Mouse (Mus musculus) hindbrain, embryonic 11.5 days (tissue): ENCODE measurements around the gene Hecw2. TPM values are rescaled to one million over a fixed set of nuclear protein-coding genes. Genes with fewer than 3 reads are reported as not detected.

ENCODE experiments used
- ATAC-seq: fragments of 200-750 bp; cut with Nextera tagmentation; 2 replicates; pipeline ENCODE4 v1.8.0; 2017; ENCODE audit warnings: mild to moderate bottlenecking, moderate TSS enrichment, moderate library complexity; ENCODE audit not compliant: low FRiP score
- DNase-seq: peaks from one replicate; pipeline ENCODE4 v3.0.0-alpha.2; 2015; ENCODE audit warnings: low spot score
- H3K27ac ChIP-seq: fragments of 300-500 bp; sonication (generic); 2 replicates; pipeline ENCODE4 v1.5.1; 2014; ENCODE audit warnings: mild to moderate bottlenecking, low read depth, low read length
- H3K27me3 ChIP-seq: fragments of 300-500 bp; sonication (generic); 2 replicates; pipeline ENCODE4 v1.6.1; 2014; ENCODE audit warnings: mild to moderate bottlenecking, low read length, moderate library complexity, mixed read lengths; ENCODE audit not compliant: control insufficient read depth, insufficient read depth
- H3K36me3 ChIP-seq: fragments of 300-500 bp; sonication (generic); 2 replicates; pipeline ENCODE4 v1.6.1; 2014; ENCODE audit warnings: mild to moderate bottlenecking, low read length, moderate library complexity, mixed read lengths; ENCODE audit not compliant: control insufficient read depth, insufficient read depth
- H3K4me1 ChIP-seq: fragments of 300-500 bp; sonication (generic); replicated peaks from 2 replicates; pipeline ENCODE4 v1.6.1; 2014; ENCODE audit warnings: low read length, mixed read lengths; ENCODE audit not compliant: control insufficient read depth, insufficient read depth
- H3K4me2 ChIP-seq: fragments of 300-500 bp; sonication (generic); replicated peaks from 2 replicates; pipeline ENCODE4 v1.6.1; 2014; ENCODE audit warnings: mild to moderate bottlenecking, low read depth, low read length
- H3K4me3 ChIP-seq: fragments of 300-500 bp; sonication (generic); 2 replicates; pipeline ENCODE4 v1.5.1; 2014; ENCODE audit warnings: low read depth, low read length
- H3K9ac ChIP-seq: fragments of 300-500 bp; sonication (generic); 2 replicates; pipeline ENCODE4 v1.6.1; 2014; ENCODE audit warnings: low read depth, low read length
- H3K9me3 ChIP-seq: fragments of 300-500 bp; sonication (generic); 2 replicates; pipeline ENCODE4 v1.6.1; 2016; ENCODE audit warnings: low read length; ENCODE audit not compliant: control insufficient read depth
- WGBS: fragments of 180-500 bp; shearing (Covaris S2); extraction: QIAGEN DNeasy Blood & Tissue Kit; methylation state at CpG from one replicate; pipeline ENCODE4 v1.1.7; 2014; 5-methylcytosine and 5-hydroxymethylcytosine counted together
- polyA plus RNA-seq: library from polyadenylated mRNA; unstranded; fragments of >200 nt; fragmentation: Nextera tagmentation; extraction: Ambion mirVana; gene quantifications from 2 replicates; pipeline ENCODE4 v1.2.1, GENCODE M21; 2014

Gene Hecw2
- polyA plus RNA-seq, 1 experiment from 2014 or later: 6.1 TPM

DNA sequence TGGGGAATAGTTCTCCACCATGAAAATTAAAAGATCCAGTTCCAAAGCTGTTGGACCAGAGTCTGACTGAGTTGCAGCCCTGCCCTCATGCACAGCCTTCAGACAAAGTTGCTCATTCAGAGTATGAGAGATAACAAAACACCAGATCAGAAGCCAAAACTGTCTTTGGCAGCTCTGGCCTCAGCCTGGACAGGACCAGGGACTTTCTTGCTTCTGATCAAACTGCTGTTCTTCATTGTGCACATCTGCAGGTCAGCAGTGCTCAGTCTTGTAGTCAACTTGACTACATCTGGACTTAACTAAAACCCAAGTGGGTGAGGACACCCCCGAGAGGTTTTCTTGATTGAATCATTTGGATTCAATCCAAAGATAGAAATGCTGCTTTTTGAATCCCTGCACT is 120.5 kb downstream of the Hecw2 start:
- Histone ChIP-seq H3K4me3 (no peak overlapping the region), H3K9me3 (no peaks in the 10 kb centered on the region), H3K36me3 (no peaks in the 10 kb centered on the region), H3K27me3 (no peaks in the 10 kb centered on the region), H3K4me2 (no peak overlapping the region), H3K4me1 (no peaks in the 10 kb centered on the region), H3K27ac (no peak overlapping the region), H3K9ac (no peak overlapping the region)
- DNase-seq (no peak), ATAC-seq (no peak)
- 72% methylated on average over 1 of the region's 1 CpGs for WGBS

DNA sequence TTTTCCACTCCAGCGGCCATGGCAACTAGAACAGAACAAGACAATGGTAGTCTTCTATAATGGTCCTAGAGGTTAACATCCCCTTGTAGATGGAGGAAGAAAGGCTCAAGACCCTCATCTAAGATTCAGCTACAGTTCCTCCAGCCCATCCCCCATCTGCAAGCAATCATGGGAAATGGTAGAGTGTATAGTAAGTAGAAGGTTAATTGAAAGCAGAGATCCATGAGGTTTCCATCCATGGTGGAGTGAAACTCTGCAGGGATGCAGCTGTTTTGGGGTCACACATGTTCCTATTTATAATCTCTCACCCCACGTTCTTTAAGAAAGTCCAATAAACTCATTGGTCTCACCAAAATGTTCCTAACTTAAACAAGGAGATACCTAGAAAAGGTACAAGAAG is 124.8 kb downstream of the Hecw2 start:
- H3K4me3 ChIP-seq: no peak overlapping the region
- no peak overlapping the region for H3K9ac ChIP-seq
- 79% methylated on average over 2 of the region's 2 CpGs for WGBS
- no peaks in the 10 kb centered on the region for H3K27me3 ChIP-seq
- peak; percentile 12 for DNase-seq
- no peak overlapping the region for H3K27ac ChIP-seq
- no peak overlapping the region for H3K4me2 ChIP-seq
- no peaks in the 10 kb centered on the region for H3K9me3 ChIP-seq
- H3K36me3 ChIP-seq: no peaks in the 10 kb centered on the region
- H3K4me1 ChIP-seq: no peaks in the 10 kb centered on the region
- no peak for ATAC-seq

DNA sequence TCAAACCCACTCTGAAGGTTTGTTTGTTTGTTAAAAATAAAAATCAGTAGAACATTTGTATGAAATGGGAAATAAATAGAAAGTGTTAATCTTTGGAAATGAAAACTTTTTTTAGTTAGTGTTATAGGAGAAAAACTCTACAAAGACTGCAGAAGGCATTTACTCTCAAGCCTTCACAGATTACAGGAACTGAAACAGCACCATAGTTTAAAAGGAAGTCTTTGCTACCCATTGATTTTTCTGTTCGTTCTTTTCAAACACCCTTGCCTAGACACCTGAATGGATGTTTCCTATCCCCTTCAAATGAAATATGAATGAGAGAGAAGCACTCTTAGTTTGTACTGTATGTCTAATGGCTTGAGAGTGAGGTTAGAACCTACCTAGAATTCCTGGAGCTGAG is 126.7 kb downstream of the Hecw2 start:
- H3K4me3 ChIP-seq: no peak overlapping the region
- ATAC-seq (no peak), DNase-seq (no peak)
- H3K9ac ChIP-seq: no peak overlapping the region
- 75% methylated on average over 1 of the region's 1 CpGs for WGBS
- no peak overlapping the region for H3K4me2 ChIP-seq
- no peaks in the 10 kb centered on the region for H3K27me3 ChIP-seq
- H3K36me3 ChIP-seq: no peaks in the 10 kb centered on the region
- H3K9me3 ChIP-seq: no peaks in the 10 kb centered on the region
- H3K27ac ChIP-seq: no peak overlapping the region
- no peaks in the 10 kb centered on the region for H3K4me1 ChIP-seq

- no peaks in the 10 kb centered on the region for H3K27me3 ChIP-seq
- H3K4me3 ChIP-seq: no peak overlapping the region
- WGBS: 80% methylated on average over 1 of the region's 1 CpGs
- no peaks in the 10 kb centered on the region for H3K9me3 ChIP-seq
- DNase-seq (no peak), ATAC-seq (no peak)
- H3K27ac ChIP-seq: no peak overlapping the region
- H3K4me1 ChIP-seq: no peaks in the 10 kb centered on the region
- no peak overlapping the region for H3K9ac ChIP-seq
- no peak overlapping the region for H3K4me2 ChIP-seq
- no peaks in the 10 kb centered on the region for H3K36me3 ChIP-seq
Observed at GRCm38 (mm10) chr1:54065434-54065833, 129.5 kb downstream of the Hecw2 start.

DNA sequence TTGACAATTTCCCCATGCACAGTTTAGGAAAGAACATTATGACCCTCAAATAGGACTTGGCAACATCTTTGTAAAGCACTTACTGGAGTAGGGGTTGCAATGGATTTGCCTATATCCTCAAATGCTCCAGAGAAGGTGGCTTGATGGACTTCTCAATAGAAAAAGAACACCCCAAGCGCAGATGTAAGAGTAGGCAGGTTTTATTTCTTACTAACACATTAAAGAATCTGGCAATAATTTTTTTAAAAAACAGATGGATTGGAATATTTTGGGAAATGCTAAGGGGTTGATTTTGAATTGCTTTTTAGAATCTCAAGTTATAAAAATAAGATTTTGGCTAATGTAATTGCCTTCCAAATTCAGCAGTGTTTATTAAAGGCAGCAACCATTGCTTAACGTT is 133.9 kb downstream of the Hecw2 start:
- Histone ChIP-seq H3K9me3 (no peaks in the 10 kb centered on the region), H3K9ac (no peak overlapping the region), H3K27me3 (no peaks in the 10 kb centered on the region), H3K4me1 (no peaks in the 10 kb centered on the region), H3K4me3 (no peak overlapping the region), H3K27ac (no peak overlapping the region), H3K4me2 (no peak overlapping the region), H3K36me3 (no peaks in the 10 kb centered on the region)
- ATAC-seq (no peak), DNase-seq (no peak)
- 96% methylated on average over 2 of the region's 2 CpGs for WGBS

DNA sequence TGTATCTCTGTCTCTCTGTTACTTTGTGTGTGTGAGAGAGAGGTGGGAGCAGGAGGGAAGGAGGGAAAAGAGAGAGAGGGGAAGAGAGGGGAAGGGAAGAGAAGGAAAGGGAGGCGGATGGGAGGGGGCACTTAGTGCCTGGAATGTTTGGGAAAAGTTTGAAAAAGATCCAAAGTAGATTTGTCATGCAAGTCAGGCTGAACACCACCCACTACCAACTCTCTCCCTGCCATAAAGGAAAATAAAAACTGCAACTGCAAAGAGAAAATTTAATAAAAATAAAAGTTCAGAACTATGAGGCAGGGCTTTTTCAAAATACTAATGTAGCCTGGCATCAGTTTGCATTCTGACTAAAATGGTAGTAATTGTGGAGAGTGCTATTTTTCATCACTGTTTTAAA is 135.2 kb downstream of the Hecw2 start:
- Histone ChIP-seq H3K4me3 (no peak overlapping the region), H3K27me3 (no peaks in the 10 kb centered on the region), H3K4me2 (no peak overlapping the region), H3K4me1 (no peaks in the 10 kb centered on the region), H3K9me3 (no peaks in the 10 kb centered on the region), H3K27ac (no peak overlapping the region), H3K36me3 (no peaks in the 10 kb centered on the region), H3K9ac (no peak overlapping the region)
- 93% methylated on average over 1 of the region's 1 CpGs for WGBS
- DNase-seq: no peak
- ATAC-seq: no peak

GRCm38 (mm10) chr1:54052771-54053170 is 142.2 kb downstream of the Hecw2 start:
- Histone ChIP-seq H3K27ac (no peak overlapping the region), H3K4me3 (no peak overlapping the region), H3K4me2 (no peak overlapping the region), H3K9me3 (no peaks in the 10 kb centered on the region), H3K9ac (no peak overlapping the region), H3K27me3 (no peaks in the 10 kb centered on the region), H3K4me1 (no peaks in the 10 kb centered on the region), H3K36me3 (no peaks in the 10 kb centered on the region)
- ATAC-seq: no peak
- DNase-seq: no peak

DNA sequence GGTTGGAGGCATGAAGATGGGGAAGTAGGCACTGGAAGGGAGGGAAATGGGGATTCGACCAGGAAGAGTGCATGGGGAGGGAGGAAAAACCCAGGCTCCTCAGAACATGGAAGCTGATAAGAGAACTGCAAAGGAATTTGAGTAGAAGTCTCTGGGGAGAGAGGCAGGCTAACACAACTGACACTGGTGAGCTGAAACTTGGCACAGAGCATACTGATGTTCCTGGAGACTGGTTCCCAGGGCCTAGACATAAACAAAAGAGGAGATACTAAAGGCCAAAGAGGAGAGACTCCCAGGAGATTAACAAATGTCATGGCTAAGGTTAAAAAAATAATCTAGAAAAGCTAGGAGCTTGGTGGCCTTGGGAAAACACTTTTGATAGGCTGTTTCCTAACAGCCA is 148.0 kb downstream of the Hecw2 start:
- H3K27me3 ChIP-seq: no peaks in the 10 kb centered on the region
- 58% methylated on average over 1 of the region's 1 CpGs for WGBS

DNA sequence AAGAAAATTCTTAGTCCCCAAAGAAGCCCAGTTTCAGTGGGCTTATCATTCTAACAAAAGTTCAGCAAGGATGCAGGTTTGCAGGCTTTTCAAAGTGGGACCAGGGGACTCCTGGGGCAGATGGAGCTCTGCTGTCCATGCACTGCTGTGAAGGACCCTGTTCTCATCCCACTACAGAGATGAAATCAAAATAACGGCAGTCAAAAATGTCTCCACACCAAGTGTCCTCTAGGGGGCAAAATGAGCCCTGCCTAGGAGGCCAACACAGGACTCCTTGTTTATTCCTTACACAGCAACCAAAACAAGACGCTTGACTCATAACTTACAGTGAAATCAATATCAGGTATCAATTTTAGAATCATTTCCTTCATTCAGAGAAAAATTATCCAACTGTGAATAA is 155.9 kb downstream of the Hecw2 start:
- no peak overlapping the region for H3K27ac ChIP-seq
- 45% methylated on average over 2 of the region's 2 CpGs for WGBS
- DNase-seq (peak; percentile 39), ATAC-seq (peak; percentile 69; the same call in 1 of the 2 replicates)
- no peak overlapping the region for H3K4me2 ChIP-seq
- no peaks in the 10 kb centered on the region for H3K4me1 ChIP-seq
- H3K4me3 ChIP-seq: no peak overlapping the region
- no peaks in the 10 kb centered on the region for H3K9me3 ChIP-seq
- H3K9ac ChIP-seq: no peak overlapping the region
- H3K36me3 ChIP-seq: no peaks in the 10 kb centered on the region
- H3K27me3 ChIP-seq: no peaks in the 10 kb centered on the region

More for the DNA sequence above, 148.0 kb downstream of the Hecw2 start:
- Histone ChIP-seq H3K36me3 (no peaks in the 10 kb centered on the region), H3K9ac (no peak overlapping the region), H3K4me1 (no peaks in the 10 kb centered on the region), H3K27ac (no peak overlapping the region), H3K4me2 (no peak overlapping the region), H3K9me3 (no peaks in the 10 kb centered on the region), H3K4me3 (no peak overlapping the region)
- ATAC-seq (no peak), DNase-seq (no peak)
